Mouse (Mus musculus): Measurements from ENCODE around the gene Tspan15.

GRCm38 (mm10) chr10:62261115-62261886, 30.2 kb upstream of the Tspan15 start:
- TF ChIP-seq CTCF (IDR thresholded peaks at IDR 0.05; ENCODE audit: low read depth, low read length) = peak; percentile 19; the same call in 1 of the 2 replicates
- no peak for TF ChIP-seq GATA2 (IDR thresholded peaks at IDR 0.05; ENCODE audit: borderline replicate concordance, low read depth, low read length)
- no peak for TF ChIP-seq GATA1 (IDR thresholded peaks at IDR 0.05; ENCODE audit: borderline replicate concordance, low read length)
- no peak for TF ChIP-seq TAL1 (conservative IDR thresholded peaks at IDR 0.05; ENCODE audit: low read depth, low read length)
- TF ChIP-seq POLR2AphosphoS5 (IDR thresholded peaks at IDR 0.05; ENCODE audit: insufficient replicate concordance, low read depth, low read length) = no peak
